Mouse (Mus musculus): ENCODE data around the gene Smagp.
A peak's percentile ranks its signal among the peaks of the same experiment; 100 is the strongest.

The Smagp gene

DNA sequence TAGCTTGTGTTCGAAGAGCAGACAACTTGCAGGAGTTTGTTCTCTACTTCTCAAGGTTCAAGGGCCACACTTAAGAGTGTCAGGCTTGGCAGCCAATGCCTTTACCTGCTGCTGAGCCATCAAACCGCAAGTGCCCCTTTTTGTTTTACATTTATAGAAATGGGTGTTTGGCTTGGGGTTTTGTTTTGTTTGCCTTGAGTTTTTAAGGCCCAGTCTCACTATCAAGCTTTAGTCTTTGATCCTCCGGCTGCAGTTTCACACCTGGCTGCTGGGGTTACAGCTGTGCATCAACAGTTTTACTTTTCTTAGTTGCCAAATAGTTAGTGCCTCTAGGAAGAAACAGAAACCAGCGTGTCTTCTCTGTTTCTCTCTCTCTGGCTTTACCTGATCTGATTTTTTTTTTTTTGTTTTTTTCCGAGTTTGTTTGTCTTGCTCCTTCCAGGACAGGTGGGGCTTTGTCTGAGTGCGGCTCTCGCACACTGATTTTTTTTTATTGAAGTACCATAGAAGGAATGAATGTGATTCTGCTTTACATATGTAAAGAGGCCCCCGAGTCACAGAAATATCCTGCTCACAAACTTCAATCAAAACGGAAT is 38.4 kb downstream of the Smagp start:
- DNase-seq (ENCODE audit: low read depth in 2 of 2, low spot score in 2 of 2) = peak in 1 of 2 experiments; percentile 49

DNA sequence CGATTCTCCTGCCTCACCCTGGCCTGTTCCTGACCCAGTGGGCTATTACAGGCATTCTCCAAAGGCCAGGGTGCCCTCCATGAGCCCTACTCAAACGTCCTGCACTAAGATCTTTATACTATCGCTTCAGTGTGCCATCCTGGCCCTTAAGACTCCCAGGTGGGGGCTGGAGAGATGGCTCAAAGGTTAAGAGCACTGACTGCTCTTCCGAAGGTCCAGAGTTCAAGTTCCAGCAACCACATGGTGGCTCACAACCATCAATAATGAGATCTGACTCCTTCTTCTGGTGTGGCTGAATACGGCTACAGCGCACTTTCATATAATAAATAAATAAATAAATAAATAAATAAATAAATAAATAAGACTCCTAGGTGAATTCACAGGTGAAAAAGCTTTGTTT is 43.9 kb downstream of the Smagp start:
- DNase-seq (ENCODE audit: low read depth in 2 of 2, low spot score in 2 of 2) = no peak

- DNase-seq (ENCODE audit: low read depth in 2 of 2, low spot score in 2 of 2) = no peak
These were observed 46.3 kb downstream of the Smagp start for GRCm38 (mm10) chr15:100590436-100590835.

DNA sequence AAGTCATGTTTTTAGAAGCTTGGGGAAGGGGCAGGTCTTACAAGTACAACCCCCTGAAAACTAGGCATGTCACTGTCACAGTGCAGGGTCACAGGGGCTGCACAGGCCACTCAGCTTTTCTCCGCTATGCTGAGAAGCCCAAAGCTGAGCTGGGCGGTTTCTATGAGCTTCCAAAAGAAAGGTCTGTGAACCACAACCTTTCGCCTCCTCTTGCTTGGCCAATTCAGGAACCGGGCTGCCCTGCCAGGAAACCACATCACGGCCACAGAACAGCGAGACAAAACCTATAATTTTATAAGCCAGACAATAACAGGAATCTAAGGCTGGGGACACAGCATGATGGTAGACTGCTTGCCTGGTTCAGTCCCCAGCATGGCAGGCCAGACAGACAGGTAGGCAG is 48.4 kb downstream of the Smagp start:
- DNase-seq (ENCODE audit: low read depth in 2 of 2, low spot score in 2 of 2) = no peak

DNA sequence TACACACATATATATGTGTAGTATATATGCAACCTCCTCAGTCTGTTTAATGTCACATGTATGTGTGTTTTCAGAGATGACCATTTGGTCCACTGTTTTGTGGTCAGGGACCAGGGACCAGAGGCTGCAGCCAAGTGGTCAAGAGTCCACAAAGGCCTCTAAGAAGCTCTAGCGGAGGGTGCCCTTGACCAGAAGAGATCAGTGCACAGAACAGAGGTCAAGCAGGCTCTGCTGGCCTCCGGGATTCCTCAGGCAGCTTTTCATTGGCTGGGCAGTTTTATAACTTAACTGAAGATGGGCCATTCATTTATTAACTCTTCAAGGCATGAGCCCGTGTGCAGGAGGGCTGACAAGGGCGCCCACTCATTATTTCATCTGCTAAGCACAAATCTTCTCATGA is 49.6 kb downstream of the Smagp start:
- no peak for DNase-seq (ENCODE audit: low read depth in 2 of 2, low spot score in 2 of 2)

GRCm38 (mm10) chr15:100585931-100586330 is 50.8 kb downstream of the Smagp start:
- no peak for DNase-seq (ENCODE audit: low read depth in 2 of 2, low spot score in 2 of 2)

DNA sequence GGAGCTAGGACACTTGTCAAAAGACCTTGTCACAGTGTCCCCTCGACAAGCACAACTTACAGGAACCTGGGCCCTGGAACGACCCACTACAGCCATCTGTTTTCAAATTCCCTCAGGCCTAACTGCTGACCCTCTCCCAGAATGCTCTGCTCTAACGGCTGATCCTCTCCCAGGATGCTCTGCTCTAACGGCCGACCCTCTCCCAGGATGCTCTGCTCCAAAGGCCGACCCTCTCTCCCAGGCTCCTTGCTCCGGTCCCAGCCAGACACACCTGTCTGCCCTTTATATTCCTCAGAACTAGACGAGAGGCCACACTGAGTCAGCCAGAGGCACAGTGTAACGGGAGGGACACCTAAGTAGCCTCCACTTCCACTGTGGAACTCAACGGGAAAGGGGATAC is 56.6 kb downstream of the Smagp start:
- DNase-seq (ENCODE audit: low read depth in 2 of 2, low spot score in 2 of 2) = no peak

DNA sequence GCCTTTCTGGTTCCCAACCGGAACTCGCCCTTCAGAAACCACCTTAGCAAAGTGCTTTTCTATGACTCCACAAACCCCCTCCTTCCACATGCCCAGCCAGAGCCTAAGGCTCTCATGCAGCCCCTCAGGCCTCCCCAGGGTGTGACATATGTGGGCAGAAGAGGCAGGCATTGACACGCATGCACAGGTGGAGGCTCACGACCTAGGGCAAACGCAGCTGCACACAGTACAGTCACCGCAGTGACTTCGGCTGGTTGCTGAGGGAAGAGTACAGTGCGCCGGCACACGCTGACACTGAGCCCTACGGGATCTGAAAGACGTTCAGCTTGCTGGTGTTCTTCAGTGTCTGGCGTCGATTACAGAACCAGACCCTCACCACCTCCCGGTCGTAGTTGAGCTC is 58.8 kb downstream of the Smagp start:
- DNase-seq (ENCODE audit: low read depth in 2 of 2, low spot score in 2 of 2) = no peak

DNA sequence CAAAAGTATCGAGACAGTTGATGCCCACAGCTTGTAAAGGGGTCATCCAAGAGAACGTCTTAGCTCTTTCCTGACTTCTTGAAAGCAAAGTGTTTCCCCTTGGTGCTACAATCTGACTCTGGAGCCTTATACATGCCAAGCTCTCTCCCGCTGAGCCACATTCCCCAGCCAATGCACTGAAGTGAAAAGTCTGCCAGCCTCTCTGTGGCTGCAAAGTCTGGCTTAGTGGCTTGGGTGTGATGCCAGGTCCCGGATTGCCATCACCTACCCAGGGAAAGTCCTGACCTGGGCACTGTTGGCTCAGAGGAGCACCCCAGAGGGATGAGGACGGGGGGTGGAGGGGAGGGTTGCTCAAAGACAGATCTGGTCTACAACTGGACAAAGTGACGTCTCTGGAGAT is 59.9 kb downstream of the Smagp start:
- DNase-seq (ENCODE audit: low read depth in 2 of 2, low spot score in 2 of 2) = no peak

DNA sequence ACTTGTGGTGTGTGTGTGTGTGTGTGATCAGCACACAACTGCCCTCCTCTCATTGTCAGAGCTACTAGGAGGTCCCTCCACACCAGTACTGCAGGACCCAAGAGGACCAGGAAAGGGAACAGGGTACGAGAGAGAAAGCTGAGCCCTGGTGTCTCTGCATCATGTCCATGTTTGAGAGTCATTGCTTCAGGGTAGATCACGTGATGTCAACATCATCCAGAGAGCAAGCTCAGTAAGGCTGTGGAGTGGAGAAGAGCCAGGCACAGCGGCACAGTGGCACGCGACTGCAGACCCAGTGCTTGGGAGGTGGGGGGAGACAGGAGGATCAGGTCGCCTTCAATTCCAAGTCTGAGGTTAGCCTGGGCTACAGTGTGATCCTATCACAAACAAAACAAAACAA is 60.3 kb downstream of the Smagp start:
- DNase-seq (ENCODE audit: low read depth in 2 of 2, low spot score in 2 of 2) = no peak

DNA sequence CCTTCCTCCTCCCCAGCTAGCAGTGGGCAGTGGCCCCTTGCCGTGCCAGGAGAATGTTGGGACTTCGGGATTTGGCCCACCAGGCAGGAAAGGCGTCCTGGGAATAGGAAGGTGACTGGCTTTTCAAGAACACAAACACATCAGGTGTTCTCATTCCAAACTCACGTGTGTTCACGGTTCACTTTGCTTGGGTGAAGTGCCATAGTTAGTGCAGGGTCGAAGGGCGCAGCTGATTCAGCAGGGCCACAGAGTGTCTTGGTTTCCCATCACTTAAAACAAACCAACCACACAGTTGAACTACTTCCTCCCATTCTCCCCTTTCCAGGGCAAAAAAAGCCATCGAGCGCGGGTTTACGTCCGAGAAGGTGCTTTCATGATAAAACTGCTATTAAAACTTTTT is 61.4 kb downstream of the Smagp start:
- DNase-seq (ENCODE audit: low read depth in 2 of 2, low spot score in 2 of 2) = no peak

DNA sequence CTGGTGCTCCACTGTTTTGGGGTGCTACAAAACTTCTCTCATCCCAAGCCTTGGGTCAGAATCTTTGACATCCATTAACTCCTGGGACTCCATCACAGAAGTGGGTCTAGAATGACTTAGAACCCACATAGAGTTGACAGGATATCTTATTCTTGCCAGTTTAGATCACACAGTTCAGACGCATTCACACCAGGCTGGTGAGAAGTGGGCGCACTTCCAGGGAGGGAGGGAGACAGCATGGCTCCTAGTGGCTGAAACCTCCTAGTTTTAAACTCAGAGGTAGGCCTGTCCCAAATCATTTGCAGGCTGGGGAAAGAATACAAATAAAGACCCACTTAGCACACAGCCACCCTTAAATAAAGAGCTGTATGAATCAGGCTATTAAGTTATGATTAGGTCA is 62.4 kb downstream of the Smagp start:
- no peak for DNase-seq (ENCODE audit: low read depth in 2 of 2, low spot score in 2 of 2)

- no peak for DNase-seq (ENCODE audit: low read depth in 2 of 2, low spot score in 2 of 2)
These were observed 62.8 kb downstream of the Smagp start for GRCm38 (mm10) chr15:100573946-100574345.
